Mouse (Mus musculus): ENCODE data around the gene B3gnt6. TPM values are rescaled to one million over a fixed set of nuclear protein-coding genes. Genes with fewer than 3 reads are reported as not detected.

The B3gnt6 gene
- total RNA-seq, 1 experiment, result 0.09 TPM

GRCm38 (mm10) chr7:98171141-98172073 is 27.9 kb downstream of the B3gnt6 start:
- Histone ChIP-seq H3K36me3 (ENCODE audit: control insufficient read depth, insufficient read depth, low read length, poor library complexity, severe bottlenecking) (no peaks in the 10 kb centered on the region; the same call in 1 of the 2 replicates), H3K27ac (ENCODE audit: insufficient read depth, low read depth, low read length, poor library complexity, severe bottlenecking) (no peak overlapping the region), H3K4me3 (ENCODE audit: insufficient read depth in 1 of 2, low read depth in 1 of 2, low read length in 2 of 2, poor library complexity in 1 of 2, severe bottlenecking in 1 of 2) (no peak overlapping the region), H3K9me3 (ENCODE audit: control insufficient read depth, insufficient read depth, low read depth, low read length) (no peaks in the 10 kb centered on the region), H3K9ac (ENCODE audit: insufficient read depth, low read depth, low read length, poor library complexity, severe bottlenecking) (no peak overlapping the region), H3K4me1 (ENCODE audit: control insufficient read depth in 2 of 2, insufficient read depth in 2 of 2, low read length in 2 of 2, poor library complexity in 1 of 2) (peaks cover 3 to 37% of the 10 kb centered on the region in 2 experiments; a peak in 2 of 4 replicates)
- TF ChIP-seq ZC3H11A (IDR thresholded peaks at IDR 0.05; ENCODE audit: borderline replicate concordance, low read depth, low read length), result no peak
- no peak for TF ChIP-seq HCFC1 (IDR thresholded peaks at IDR 0.05; ENCODE audit: borderline replicate concordance, insufficient read depth, low read length)
- no peak for TF ChIP-seq ZNF384 (IDR thresholded peaks at IDR 0.05; ENCODE audit: low read depth, low read length)
- no peak for TF ChIP-seq CHD2 (IDR thresholded peaks at IDR 0.05; ENCODE audit: low read depth, low read length)
- no peak for TF ChIP-seq MAFK (IDR thresholded peaks at IDR 0.05; ENCODE audit: insufficient read depth, low read depth, low read length)
- in situ Hi-C loops (cut with MboI; ENCODE audit: low sequenced_read_pairs in 2 of 2, unreplicated experiment in 2 of 2), result no loop called here
- DNase-seq (ENCODE audit: low read depth, low spot score), result no peak

DNA sequence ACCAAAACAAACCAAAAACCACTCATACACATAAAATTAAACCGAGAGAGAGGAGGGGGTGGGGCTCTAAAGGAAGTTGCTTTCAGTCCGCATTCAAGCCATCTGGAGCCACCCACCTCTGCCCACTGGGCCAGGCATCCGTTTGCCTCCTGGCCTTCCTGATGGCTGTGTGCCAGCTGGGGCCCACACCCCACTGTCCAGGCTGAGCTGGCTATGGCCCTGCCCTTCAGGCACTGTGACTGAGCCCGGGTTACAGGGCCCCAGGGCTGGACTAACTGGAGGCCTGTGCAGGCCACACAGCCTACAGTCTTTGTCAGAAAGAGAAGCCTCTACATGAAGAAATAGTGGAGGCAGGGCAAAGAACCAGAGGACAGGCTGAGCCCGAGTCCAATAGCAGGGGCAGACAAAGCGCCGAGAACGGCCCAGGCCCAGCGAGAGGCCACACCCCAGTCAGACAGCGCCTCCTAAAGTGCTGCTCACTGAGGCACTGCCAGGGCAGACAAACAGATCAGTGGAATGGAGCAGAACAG is 34.2 kb downstream of the B3gnt6 start:
- no peaks in the 10 kb centered on the region for H3K9me3 ChIP-seq (ENCODE audit: control insufficient read depth, insufficient read depth, low read depth, low read length)
- H3K27ac ChIP-seq (ENCODE audit: insufficient read depth, low read depth, low read length, poor library complexity, severe bottlenecking), result 0 out of 2 replicates have a peak overlapping the region, but pooled peaks have one; percentile 7
- H3K36me3 ChIP-seq (ENCODE audit: control insufficient read depth, insufficient read depth, low read length, poor library complexity, severe bottlenecking), result peaks cover 6% of the 10 kb centered on the region; the same call in 1 of the 2 replicates
- no peak overlapping the region for H3K4me3 ChIP-seq (ENCODE audit: insufficient read depth in 1 of 2, low read depth in 1 of 2, low read length in 2 of 2, poor library complexity in 1 of 2, severe bottlenecking in 1 of 2)
- in situ Hi-C loops (cut with MboI; ENCODE audit: low sequenced_read_pairs in 2 of 2, unreplicated experiment in 2 of 2), result no loop called here
- peaks cover 4 to 33% of the 10 kb centered on the region in 2 experiments; a peak in 2 of 4 replicates for H3K4me1 ChIP-seq (ENCODE audit: control insufficient read depth in 2 of 2, insufficient read depth in 2 of 2, low read length in 2 of 2, poor library complexity in 1 of 2)
- DNase-seq (ENCODE audit: low read depth, low spot score), result no peak
- H3K9ac ChIP-seq (ENCODE audit: insufficient read depth, low read depth, low read length, poor library complexity, severe bottlenecking), result no peak overlapping the region
- no peak for TF ChIP-seq CHD2 (IDR thresholded peaks at IDR 0.05; ENCODE audit: low read depth, low read length)
- no peak for TF ChIP-seq ZNF384 (IDR thresholded peaks at IDR 0.05; ENCODE audit: low read depth, low read length)
- TF ChIP-seq MAFK (IDR thresholded peaks at IDR 0.05; ENCODE audit: insufficient read depth, low read depth, low read length), result no peak
- TF ChIP-seq ZC3H11A (IDR thresholded peaks at IDR 0.05; ENCODE audit: borderline replicate concordance, low read depth, low read length), result no peak
- no peak for TF ChIP-seq HCFC1 (IDR thresholded peaks at IDR 0.05; ENCODE audit: borderline replicate concordance, insufficient read depth, low read length)

GRCm38 (mm10) chr7:98164382-98164998 is 34.8 kb downstream of the B3gnt6 start:
- peaks cover 4 to 34% of the 10 kb centered on the region in 2 experiments; a peak in 2 of 4 replicates for H3K4me1 ChIP-seq (ENCODE audit: control insufficient read depth in 2 of 2, insufficient read depth in 2 of 2, low read length in 2 of 2, poor library complexity in 1 of 2)
- no peak overlapping the region for H3K27ac ChIP-seq (ENCODE audit: insufficient read depth, low read depth, low read length, poor library complexity, severe bottlenecking)
- peaks cover 6% of the 10 kb centered on the region; the same call in 1 of the 2 replicates for H3K36me3 ChIP-seq (ENCODE audit: control insufficient read depth, insufficient read depth, low read length, poor library complexity, severe bottlenecking)
- no peak for DNase-seq (ENCODE audit: low read depth, low spot score)
- H3K9ac ChIP-seq (ENCODE audit: insufficient read depth, low read depth, low read length, poor library complexity, severe bottlenecking), result no peak overlapping the region
- H3K4me3 ChIP-seq (ENCODE audit: insufficient read depth in 1 of 2, low read depth in 1 of 2, low read length in 2 of 2, poor library complexity in 1 of 2, severe bottlenecking in 1 of 2), result no peak overlapping the region
- TF ChIP-seq ZC3H11A (IDR thresholded peaks at IDR 0.05; ENCODE audit: borderline replicate concordance, low read depth, low read length) (no peak), MAFK (IDR thresholded peaks at IDR 0.05; ENCODE audit: insufficient read depth, low read depth, low read length) (no peak), ZNF384 (IDR thresholded peaks at IDR 0.05; ENCODE audit: low read depth, low read length) (no peak), CHD2 (IDR thresholded peaks at IDR 0.05; ENCODE audit: low read depth, low read length) (no peak), HCFC1 (IDR thresholded peaks at IDR 0.05; ENCODE audit: borderline replicate concordance, insufficient read depth, low read length) (no peak)
- H3K9me3 ChIP-seq (ENCODE audit: control insufficient read depth, insufficient read depth, low read depth, low read length), result no peaks in the 10 kb centered on the region
- in situ Hi-C loops (cut with MboI; ENCODE audit: low sequenced_read_pairs in 2 of 2, unreplicated experiment in 2 of 2), result no loop called here

DNA sequence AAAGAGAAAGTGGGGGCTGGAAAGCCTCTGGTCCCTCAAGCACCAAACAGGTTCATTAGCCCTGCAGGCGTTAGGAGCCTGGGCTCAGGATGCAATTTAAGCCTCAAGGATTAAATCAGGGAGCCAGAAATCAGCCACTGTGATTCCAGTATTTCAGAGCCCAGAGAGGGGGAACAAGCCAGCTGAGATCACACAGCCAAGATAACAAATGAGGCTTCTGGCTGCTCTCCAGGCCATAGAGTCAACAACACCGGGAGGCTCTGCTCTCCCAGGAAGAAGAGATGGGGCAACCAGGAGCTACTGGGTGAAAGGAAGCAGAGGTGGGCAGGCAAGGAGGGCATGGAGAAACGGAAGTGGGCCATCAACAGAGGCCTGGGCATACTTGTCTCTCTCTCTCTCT is 35.6 kb downstream of the B3gnt6 start:
- no peak for TF ChIP-seq ZNF384 (IDR thresholded peaks at IDR 0.05; ENCODE audit: low read depth, low read length)
- TF ChIP-seq MAFK (IDR thresholded peaks at IDR 0.05; ENCODE audit: insufficient read depth, low read depth, low read length), result no peak
- TF ChIP-seq HCFC1 (IDR thresholded peaks at IDR 0.05; ENCODE audit: borderline replicate concordance, insufficient read depth, low read length), result no peak
- TF ChIP-seq ZC3H11A (IDR thresholded peaks at IDR 0.05; ENCODE audit: borderline replicate concordance, low read depth, low read length), result no peak
- TF ChIP-seq CHD2 (IDR thresholded peaks at IDR 0.05; ENCODE audit: low read depth, low read length), result no peak
- H3K4me1 ChIP-seq (ENCODE audit: control insufficient read depth in 2 of 2, insufficient read depth in 2 of 2, low read length in 2 of 2, poor library complexity in 1 of 2), result peaks cover 2 to 42% of the 10 kb centered on the region in 2 experiments; a peak in 2 of 4 replicates
- no peaks in the 10 kb centered on the region for H3K9me3 ChIP-seq (ENCODE audit: control insufficient read depth, insufficient read depth, low read depth, low read length)
- in situ Hi-C loops (cut with MboI; ENCODE audit: low sequenced_read_pairs in 2 of 2, unreplicated experiment in 2 of 2), result no loop called here
- no peak overlapping the region for H3K27ac ChIP-seq (ENCODE audit: insufficient read depth, low read depth, low read length, poor library complexity, severe bottlenecking)
- no peak overlapping the region for H3K9ac ChIP-seq (ENCODE audit: insufficient read depth, low read depth, low read length, poor library complexity, severe bottlenecking)
- no peak for DNase-seq (ENCODE audit: low read depth, low spot score)
- H3K36me3 ChIP-seq (ENCODE audit: control insufficient read depth, insufficient read depth, low read length, poor library complexity, severe bottlenecking), result peaks cover 6% of the 10 kb centered on the region; the same call in 1 of the 2 replicates
- no peak overlapping the region for H3K4me3 ChIP-seq (ENCODE audit: insufficient read depth in 1 of 2, low read depth in 1 of 2, low read length in 2 of 2, poor library complexity in 1 of 2, severe bottlenecking in 1 of 2)
